Mouse (Mus musculus) lung, adult 2 months (tissue): ENCODE data around the gene Mul1. TPM values are rescaled to one million over a fixed set of nuclear protein-coding genes. Genes with fewer than 3 reads are reported as not detected.

Source experiments
- DNase-seq: peaks from one replicate; pipeline ENCODE4 v3.0.0; 2022
- H3K4me1 ChIP-seq: fragments of 200-500 bp; 2 replicates; pipeline ENCODE4 v1.6.1; 2011; ENCODE audit warnings: low read length; ENCODE audit not compliant: control insufficient read depth, insufficient read depth
- H3K4me3 ChIP-seq: fragments of 200-500 bp; replicated peaks from 2 replicates; pipeline ENCODE3; 2011; ENCODE audit warnings: low read depth, mild to moderate bottlenecking, control low read depth, low read length; ENCODE audit errors: extremely low read depth
- CTCF ChIP-seq: fragments of 200-500 bp; IDR thresholded peaks from 2 replicates; pipeline ENCODE4 v1.5.1; 2011; ENCODE audit warnings: mild to moderate bottlenecking, low read length, control low read depth; ENCODE audit not compliant: insufficient read depth
- POLR2A ChIP-seq: fragments of 200-500 bp; IDR thresholded peaks from 2 replicates; pipeline ENCODE4 v1.6.1; 2011; ENCODE audit warnings: low read depth, mild to moderate bottlenecking, control low read depth, low read length, borderline replicate concordance; ENCODE audit errors: extremely low read depth
- WGBS: fragments of 180-500 bp; shearing (Covaris S2); methylation state at CpG from one replicate; pipeline ENCODE4 v1.1.7; 2018; 5-methylcytosine and 5-hydroxymethylcytosine counted together
- polyA plus RNA-seq: library from polyadenylated mRNA; depleted of rRNA; stranded (reverse); fragments of >200 nt; gene quantifications from 2 replicates; pipeline ENCODE4 v1.2.3, GENCODE M21; 2012

Mul1 gene
- polyA plus RNA-seq, 1 experiment = 16.5 TPM

DNA sequence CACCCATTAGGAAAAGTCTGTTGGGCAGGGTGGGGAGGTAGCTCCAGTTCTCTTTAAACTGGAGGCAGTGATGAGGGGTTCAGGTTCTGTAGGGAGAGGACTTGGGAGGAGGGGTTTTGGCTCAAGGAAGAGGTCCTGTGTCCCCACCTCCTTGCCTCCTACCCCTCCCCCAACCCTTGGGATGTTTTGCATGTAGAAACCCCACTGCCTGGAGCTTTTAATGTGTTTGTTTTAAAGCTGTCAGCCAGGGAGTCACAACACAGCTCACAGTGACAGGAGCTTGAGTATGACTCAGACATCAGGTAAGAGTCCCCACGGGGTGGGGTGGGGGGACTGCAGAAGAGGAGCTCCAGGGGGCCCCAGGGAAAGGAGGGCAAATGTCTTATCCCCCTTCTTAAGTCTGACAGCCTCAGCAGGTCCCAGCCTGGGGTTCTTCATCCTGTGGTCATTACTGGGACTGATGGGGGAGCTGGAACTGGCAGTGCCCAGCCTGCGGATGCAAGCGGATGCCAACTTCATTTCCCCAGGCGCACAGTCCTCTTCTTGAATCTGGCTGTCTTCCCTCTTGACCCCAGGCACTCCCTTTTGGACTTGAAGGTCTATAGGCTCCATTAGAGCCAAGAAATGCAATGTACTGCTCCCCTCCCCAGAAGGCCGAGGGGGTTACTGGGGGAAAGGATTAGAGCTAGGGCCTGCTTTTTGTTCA lies 24.4 kb downstream of the Mul1 start:
- 64% methylated on average over 5 of the region's 5 CpGs for WGBS
- TF ChIP-seq POLR2A (no peak), CTCF (no peak)

DNA sequence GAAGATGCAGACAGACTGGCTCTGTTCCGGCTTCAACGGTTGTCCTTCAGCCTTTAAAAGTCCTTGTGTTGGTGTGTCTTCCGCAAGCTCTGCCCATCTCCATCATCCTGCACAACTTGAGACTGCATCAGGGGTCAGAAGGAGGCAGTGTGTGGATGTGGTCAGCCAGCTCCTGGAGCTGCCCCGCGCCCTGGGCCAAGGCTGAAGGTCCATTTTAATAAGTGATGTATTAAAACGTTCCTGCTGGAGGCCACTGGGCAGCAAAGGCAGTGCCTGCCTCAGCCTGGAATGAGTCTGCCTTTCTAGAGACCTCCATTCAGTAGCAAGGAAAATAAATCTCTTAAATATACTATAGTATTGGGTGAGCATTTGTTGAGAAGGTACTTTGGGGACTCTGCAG lies 25.3 kb downstream of the Mul1 start:
- Histone ChIP-seq H3K4me1 (peaks cover 15% of the 10 kb centered on the region), H3K4me3 (no peak overlapping the region)
- no peak for TF ChIP-seq POLR2A
- no peak for TF ChIP-seq CTCF
- WGBS = 74% methylated on average over 6 of the region's 6 CpGs
- DNase-seq = no peak

More for the DNA sequence above, 24.4 kb downstream of the Mul1 start:
- no peak overlapping the region for H3K4me3 ChIP-seq
- no peak for DNase-seq
- H3K4me1 ChIP-seq = peaks cover 7% of the 10 kb centered on the region; the same call in 1 of the 2 replicates

DNA sequence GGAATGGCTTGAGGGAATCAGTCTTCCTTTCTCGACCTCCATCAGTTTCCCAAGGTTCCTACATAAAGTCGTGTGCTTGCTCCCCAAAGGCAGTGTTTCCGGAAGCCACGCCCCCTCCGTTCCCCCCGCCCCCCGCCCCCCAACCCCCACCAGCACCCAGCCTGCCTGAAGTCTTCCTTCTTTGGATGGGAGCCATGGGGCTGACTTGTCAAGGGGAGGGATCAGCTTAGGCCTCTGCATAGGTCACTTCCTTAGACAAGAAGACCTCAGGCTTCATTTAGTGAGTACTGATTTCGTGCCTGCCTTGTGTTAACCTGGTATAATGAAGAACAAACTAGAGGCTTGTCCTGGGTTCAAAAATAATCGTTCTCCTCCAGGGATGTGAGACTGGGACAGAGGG lies 26.4 kb downstream of the Mul1 start:
- WGBS = 27% methylated on average over 9 of the region's 9 CpGs
- Histone ChIP-seq H3K4me3 (no peak overlapping the region), H3K4me1 (peaks cover 13% of the 10 kb centered on the region)
- TF ChIP-seq POLR2A (no peak), CTCF (no peak)
- DNase-seq = no peak

DNA sequence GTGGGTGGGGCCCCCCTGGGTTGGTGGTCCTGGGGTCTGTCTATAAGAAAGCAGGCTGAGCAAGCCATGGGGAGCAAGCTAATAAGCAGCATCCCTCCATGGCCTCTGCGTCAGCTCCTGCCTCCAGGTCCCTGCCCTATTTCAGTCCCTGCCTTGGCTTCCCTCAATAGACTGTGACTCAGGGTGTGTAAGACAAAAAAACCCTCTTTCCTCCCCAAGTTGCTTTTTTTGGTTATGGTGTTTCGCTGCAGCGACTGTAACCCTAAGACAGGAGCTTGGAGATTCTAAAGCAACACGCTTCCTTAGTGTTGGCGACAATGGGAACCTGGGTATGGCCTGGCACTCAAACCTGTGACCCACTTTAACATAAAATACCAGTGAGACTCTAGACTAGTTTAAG lies 27.0 kb downstream of the Mul1 start:
- DNase-seq = no peak
- WGBS = 96% methylated on average over 5 of the region's 5 CpGs
- Histone ChIP-seq H3K4me1 (peaks cover 11% of the 10 kb centered on the region), H3K4me3 (no peak overlapping the region)
- no peak for TF ChIP-seq CTCF

DNA sequence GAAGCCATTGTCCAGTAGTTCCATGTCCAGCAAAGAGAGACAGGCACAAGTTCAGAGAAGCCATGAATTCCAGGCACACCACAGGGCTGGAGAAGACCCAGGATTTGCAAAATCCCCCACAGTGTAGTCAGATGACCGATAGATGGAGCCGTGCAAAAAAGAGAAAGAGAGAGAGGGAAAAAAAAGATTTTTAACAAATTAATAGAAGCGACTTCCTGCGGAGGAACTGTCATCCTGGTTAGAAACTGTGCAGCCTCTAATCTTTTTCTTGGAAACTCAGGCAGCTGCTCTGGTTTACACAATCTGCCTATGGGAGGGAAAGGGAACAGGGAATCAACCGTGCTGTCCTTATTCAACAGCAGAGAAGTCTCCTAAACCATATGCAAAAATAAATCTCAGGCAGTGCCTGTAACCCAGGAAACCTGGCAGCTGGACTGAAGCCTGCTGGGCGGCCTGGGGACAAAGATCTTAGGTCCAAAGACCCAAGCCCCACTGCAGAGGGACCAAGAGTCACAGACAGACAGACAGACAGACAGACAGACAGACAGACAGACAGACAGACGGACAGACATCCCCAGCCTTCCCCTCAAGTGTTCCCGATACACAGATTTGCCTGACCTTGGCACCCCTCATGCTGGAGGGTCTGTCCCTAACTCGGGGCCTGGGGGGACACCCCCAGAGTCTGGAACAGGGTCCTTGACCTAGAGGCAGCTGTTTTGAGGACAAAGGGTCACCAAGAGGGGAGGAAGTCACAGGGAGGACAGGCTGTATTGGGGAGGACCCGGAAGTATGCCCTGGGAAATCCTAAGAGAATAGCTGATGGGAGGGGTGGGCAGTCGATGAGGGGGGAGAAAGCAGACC lies 28.7 kb downstream of the Mul1 start:
- H3K4me3 ChIP-seq = peak overlapping the region; percentile 25
- 7% methylated on average over 11 of the region's 11 CpGs for WGBS
- peaks cover 8% of the 10 kb centered on the region for H3K4me1 ChIP-seq
- TF ChIP-seq CTCF (no peak), POLR2A (no peak)
- DNase-seq = peak; percentile 11

DNA sequence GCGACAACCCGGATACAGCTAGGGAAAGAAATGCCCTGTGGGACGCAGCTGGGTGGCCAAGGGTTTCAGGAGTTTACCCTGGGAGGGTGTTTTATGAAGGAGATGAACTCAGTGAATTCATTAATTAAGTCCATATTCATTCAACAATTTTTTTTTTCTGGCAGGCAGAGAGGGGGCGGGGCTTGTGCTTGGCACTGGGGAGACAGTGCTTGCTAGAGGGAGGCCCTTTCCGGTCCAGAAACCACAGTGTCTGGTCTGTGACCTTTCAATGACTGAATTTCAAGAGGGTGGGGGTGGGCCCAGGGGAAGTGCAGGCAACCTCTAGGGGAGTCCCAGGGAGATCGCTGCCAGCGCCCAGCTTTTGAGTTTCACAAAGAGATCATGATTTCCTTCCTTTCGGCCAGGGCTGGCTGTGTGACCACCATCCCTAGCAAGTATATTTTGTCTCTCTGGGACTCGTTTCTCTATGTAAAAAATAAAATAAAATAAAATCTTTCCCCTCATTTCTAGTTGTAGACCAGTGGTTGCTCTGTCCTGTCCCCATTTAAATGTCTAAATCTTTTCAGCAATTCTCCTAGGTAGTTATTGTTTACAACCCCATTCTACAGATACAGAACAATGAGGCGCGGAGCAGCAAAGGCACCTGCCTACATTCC lies 29.5 kb downstream of the Mul1 start:
- peak; percentile 71 for DNase-seq
- 4% methylated on average over 11 of the region's 11 CpGs for WGBS
- TF ChIP-seq CTCF (no peak), POLR2A (no peak)
- Histone ChIP-seq H3K4me1 (peaks cover 8% of the 10 kb centered on the region), H3K4me3 (peak overlapping the region; percentile 25)

DNA sequence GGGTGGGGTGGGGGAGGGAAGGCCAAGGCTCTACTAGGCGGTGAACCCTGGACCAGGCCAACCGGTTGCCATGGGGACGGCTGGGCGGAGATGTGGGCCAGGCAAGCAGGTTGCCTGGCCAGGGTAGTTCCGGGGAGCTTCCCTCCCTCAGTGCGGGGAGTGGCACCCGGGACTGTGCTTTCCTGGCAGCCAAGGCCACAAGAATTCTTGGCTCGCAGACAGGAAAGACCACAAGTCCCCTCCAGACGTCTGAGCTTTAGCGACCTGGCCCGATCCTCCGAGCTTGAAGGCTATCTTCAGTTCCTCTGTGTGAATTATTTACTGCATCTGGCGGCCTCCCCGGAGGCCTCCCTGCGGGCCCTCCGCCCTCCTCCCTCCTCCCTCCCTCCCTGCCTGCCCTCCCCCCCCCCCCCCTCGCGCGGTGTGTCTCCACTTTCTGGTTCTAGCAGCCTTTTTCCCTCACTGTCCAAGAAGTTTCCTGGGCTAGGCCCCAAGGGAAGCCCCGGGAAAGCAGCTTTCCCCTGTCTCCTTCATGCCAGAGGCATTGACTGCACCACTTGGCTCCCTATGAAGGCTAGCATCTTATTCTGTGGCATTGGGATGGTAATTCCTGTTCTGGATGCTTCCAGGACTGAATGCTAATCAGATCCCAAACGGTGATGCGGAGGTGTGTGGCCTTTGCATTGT lies 30.3 kb downstream of the Mul1 start:
- Histone ChIP-seq H3K4me1 (peaks cover 8% of the 10 kb centered on the region), H3K4me3 (peak overlapping the region; percentile 6)
- DNase-seq = peak; percentile 52
- TF ChIP-seq POLR2A (no peak), CTCF (no peak)
- WGBS = 5% methylated on average over 19 of the region's 22 CpGs

DNA sequence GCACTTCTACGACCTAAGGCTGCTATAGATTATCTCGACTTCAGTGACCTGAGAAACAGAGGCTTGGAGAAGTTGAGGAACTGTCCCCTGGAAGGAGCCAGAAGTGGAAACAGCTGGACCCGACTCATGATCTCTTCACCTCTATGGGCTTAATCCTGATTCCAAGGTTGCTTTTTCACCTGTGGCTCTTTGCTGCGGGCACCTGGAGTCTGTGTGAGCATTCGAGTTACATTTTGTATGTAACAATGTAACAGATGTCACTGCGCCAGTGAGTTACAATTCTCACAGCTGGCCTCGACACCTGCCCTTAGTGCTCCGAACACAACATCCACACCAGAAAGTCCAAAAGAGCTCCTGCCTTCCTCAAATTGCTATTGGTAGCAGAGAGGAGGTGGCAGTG lies 31.0 kb downstream of the Mul1 start:
- peaks cover 8% of the 10 kb centered on the region for H3K4me1 ChIP-seq

DNA sequence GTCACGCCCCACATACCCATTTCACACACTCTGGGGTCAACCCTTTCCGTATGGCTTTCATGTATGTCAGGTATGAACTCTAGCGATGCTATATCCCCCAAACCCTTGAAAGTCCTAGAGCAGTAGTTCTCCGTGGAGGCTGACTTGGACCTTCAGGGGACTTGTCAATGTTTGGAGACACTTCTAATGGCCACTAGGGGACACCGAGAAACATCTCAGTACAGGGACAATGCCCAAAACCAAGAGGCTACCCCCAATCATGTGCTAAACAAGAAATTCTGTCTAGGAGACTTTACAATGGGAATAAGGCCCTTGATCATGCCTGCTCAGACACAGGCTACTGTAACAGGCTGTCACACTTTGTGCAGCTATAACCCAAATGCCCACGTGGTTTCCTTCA lies 32.2 kb downstream of the Mul1 start:
- H3K4me1 ChIP-seq = peaks cover 8% of the 10 kb centered on the region

More for the DNA sequence above, 31.0 kb downstream of the Mul1 start:
- TF ChIP-seq CTCF (no peak), POLR2A (no peak)
- DNase-seq = no peak
- WGBS = 69% methylated on average over 8 of the region's 8 CpGs
- no peak overlapping the region for H3K4me3 ChIP-seq

More for the DNA sequence above, 32.2 kb downstream of the Mul1 start:
- H3K4me3 ChIP-seq = no peak overlapping the region
- WGBS = 65% methylated on average over 6 of the region's 6 CpGs
- DNase-seq = no peak
- TF ChIP-seq CTCF (no peak), POLR2A (no peak)
